Mouse (Mus musculus) bone marrow, adult 2 months (tissue): ENCODE data around the gene Rit1. TPM values are rescaled to one million over a fixed set of nuclear protein-coding genes. Genes with fewer than 3 reads are reported as not detected.
"Not testable (repeated sequence)": the region's sequence is repeated elsewhere in the genome, so short reads cannot be mapped to it uniquely, and the experiment has no call there.

ENCODE experiments used
- H3K27ac ChIP-seq: fragments of 200-500 bp; 2 replicates; pipeline ENCODE4 v1.5.1; 2012; ENCODE audit warnings: low read depth, mild to moderate bottlenecking, control low read depth, inconsistent platforms, low read length; ENCODE audit not compliant: control insufficient read depth, poor library complexity, insufficient read depth
- H3K4me1 ChIP-seq: fragments of 200-500 bp; 2 replicates; pipeline ENCODE4 v1.6.1; 2011; ENCODE audit warnings: low read length; ENCODE audit not compliant: control insufficient read depth, insufficient read depth
- H3K4me3 ChIP-seq: fragments of 200-500 bp; replicated peaks from 2 replicates; pipeline ENCODE3; 2011; ENCODE audit warnings: mild to moderate bottlenecking, low read depth, low read length, control low read depth; ENCODE audit not compliant: control insufficient read depth
- CTCF ChIP-seq: fragments of 200-500 bp; IDR thresholded peaks from 2 replicates; pipeline ENCODE4 v1.5.1; 2011; ENCODE audit warnings: low read length, control low read depth; ENCODE audit not compliant: control insufficient read depth, insufficient read depth
- POLR2A ChIP-seq: fragments of 200-500 bp; IDR thresholded peaks from 2 replicates; pipeline ENCODE4 v1.6.1; 2011; ENCODE audit warnings: low read depth, mild to moderate bottlenecking, control low read depth, low read length, borderline replicate concordance; ENCODE audit not compliant: control insufficient read depth
- WGBS: fragments of 180-500 bp; shearing (Covaris S2); methylation state at CpG from one replicate; pipeline ENCODE4 v1.1.7; 2018; 5-methylcytosine and 5-hydroxymethylcytosine counted together
- polyA plus RNA-seq: library from polyadenylated mRNA; stranded (reverse); fragments of >200 nt; gene quantifications from 2 replicates; pipeline ENCODE4 v1.2.4, GENCODE M21; 2011; ENCODE audit warnings: low replicate concordance; ENCODE audit not compliant: missing spikeins, insufficient read depth, insufficient read length

Gene Rit1
- polyA plus RNA-seq, 1 experiment: 61.7 TPM

- TF ChIP-seq CTCF (no peak), POLR2A (no peak)
- 26% methylated on average over 13 of the region's 13 CpGs for WGBS
- Histone ChIP-seq H3K4me1 (peaks cover 2% of the 10 kb centered on the region; the same call in 1 of the 2 replicates), H3K4me3 (peak overlapping the region; percentile 77), H3K27ac (no peak overlapping the region)
Measured at GRCm38 (mm10) chr3:88686734-88687611, 29.7 kb upstream of the Rit1 start.

- H3K4me1 ChIP-seq: peaks cover 2% of the 10 kb centered on the region; the same call in 1 of the 2 replicates
- no peak overlapping the region for H3K4me3 ChIP-seq
- no peak for TF ChIP-seq CTCF
- no peak for TF ChIP-seq POLR2A
- H3K27ac ChIP-seq: no peak overlapping the region
- WGBS: 81% methylated on average over 5 of the region's 5 CpGs
Measured at GRCm38 (mm10) chr3:88689079-88689478, 27.6 kb upstream of the Rit1 start.

GRCm38 (mm10) chr3:88695545-88695944 lies 21.1 kb upstream of the Rit1 start:
- H3K4me1 ChIP-seq: no peaks in the 10 kb centered on the region
- TF ChIP-seq CTCF: no peak
- TF ChIP-seq POLR2A: no peak
- no peak overlapping the region for H3K4me3 ChIP-seq
- H3K27ac ChIP-seq: no peak overlapping the region

GRCm38 (mm10) chr3:88698051-88698450 lies 18.6 kb upstream of the Rit1 start:
- no peak overlapping the region for H3K27ac ChIP-seq
- H3K4me1 ChIP-seq: no peaks in the 10 kb centered on the region
- no peak overlapping the region for H3K4me3 ChIP-seq
- TF ChIP-seq POLR2A (no peak), CTCF (no peak)
- 86% methylated on average over 1 of the region's 1 CpGs for WGBS

GRCm38 (mm10) chr3:88698834-88699233 lies 17.8 kb upstream of the Rit1 start:
- 90% methylated on average over 6 of the region's 6 CpGs for WGBS
- Histone ChIP-seq H3K27ac (no peak overlapping the region), H3K4me1 (no peaks in the 10 kb centered on the region), H3K4me3 (no peak overlapping the region)
- no peak for TF ChIP-seq POLR2A
- no peak for TF ChIP-seq CTCF

GRCm38 (mm10) chr3:88700247-88700646 lies 16.4 kb upstream of the Rit1 start:
- Histone ChIP-seq H3K4me1 (no peaks in the 10 kb centered on the region), H3K27ac (no peak overlapping the region), H3K4me3 (no peak overlapping the region)
- WGBS: 92% methylated on average over 3 of the region's 3 CpGs
- TF ChIP-seq POLR2A: no peak
- no peak for TF ChIP-seq CTCF

GRCm38 (mm10) chr3:88701222-88701621 lies 15.4 kb upstream of the Rit1 start:
- TF ChIP-seq CTCF (no peak), POLR2A (no peak)
- WGBS: 94% methylated on average over 3 of the region's 3 CpGs
- H3K27ac ChIP-seq: no peak overlapping the region
- no peak overlapping the region for H3K4me3 ChIP-seq
- no peaks in the 10 kb centered on the region for H3K4me1 ChIP-seq

- WGBS: 87% methylated on average over 4 of the region's 4 CpGs
Measured at GRCm38 (mm10) chr3:88713709-88714108, 2.9 kb upstream of the Rit1 start.

GRCm38 (mm10) chr3:88714725-88715124 lies 1.9 kb upstream of the Rit1 start:
- no peak overlapping the region for H3K27ac ChIP-seq
- H3K4me1 ChIP-seq: no peaks in the 10 kb centered on the region; the same call in 1 of the 2 replicates
- no peak for TF ChIP-seq CTCF
- TF ChIP-seq POLR2A: no peak
- 74% methylated on average over 2 of the region's 2 CpGs for WGBS
- no peak overlapping the region for H3K4me3 ChIP-seq

More at GRCm38 (mm10) chr3:88713709-88714108, 2.9 kb upstream of the Rit1 start:
- H3K4me1 ChIP-seq: no peaks in the 10 kb centered on the region; the same call in 1 of the 2 replicates
- H3K27ac ChIP-seq: no peak overlapping the region
- no peak overlapping the region for H3K4me3 ChIP-seq
- TF ChIP-seq CTCF (no peak), POLR2A (no peak)

- H3K4me3 ChIP-seq, H3K4me1 ChIP-seq, H3K27ac ChIP-seq: not testable (repeated sequence)
- 86% methylated on average over 5 of the region's 5 CpGs for WGBS
Measured at GRCm38 (mm10) chr3:88715716-88716115, 922 bp upstream of the Rit1 start.
